Mouse (Mus musculus) subcutaneous adipose tissue, adult 2 months (tissue): ENCODE results near the gene Fbrs. TPM values are rescaled to one million over a fixed set of nuclear protein-coding genes. Genes with fewer than 3 reads are reported as not detected.

Source experiments
- polyA plus RNA-seq: library from polyadenylated mRNA; depleted of rRNA; stranded (reverse); fragments of >200 nt; gene quantifications from 2 replicates; pipeline ENCODE4 v1.2.3, GENCODE M21; 2012; ENCODE audit warnings: low replicate concordance; rRNA removed

Gene Fbrs
- polyA plus RNA-seq: 20.0 and 36.9 TPM in 2 replicates

GRCm38 (mm10) chr7:127478635-127479317 lies at the start of gene Fbrs:
Fbrs (plus strand) TSS chr7:127479199.

GRCm38 (mm10) chr7:127448521-127449300 lies 30.3 kb upstream of the Fbrs start, which contains the start of gene Zfp689:
Zfp689 (minus strand) TSS chr7:127449158.

GRCm38 (mm10) chr7:127459311-127459710 lies 19.7 kb upstream of the Fbrs start, which contains the start of gene Prr14:
Prr14 (plus strand) TSS chr7:127459611.

GRCm38 (mm10) chr7:127511808-127512230 lies 32.8 kb downstream of the Fbrs start, which contains the start of gene Srcap:
Srcap (plus strand) TSS chr7:127511983.

GRCm38 (mm10) chr7:127519284-127519683 lies 40.3 kb downstream of the Fbrs start, which contains the start of gene Gm42715:
Gm42715 (plus strand) TSS chr7:127519584.

Other genes starting within 250 kb of the Fbrs start
- gene Zfp553, start 246.1 kb upstream of the Fbrs start, polyA plus RNA-seq: 5.3 and 22.2 TPM in 2 replicates
- gene Sept1, start 246.1 kb upstream of the Fbrs start, polyA plus RNA-seq: 18.4 and 23.6 TPM in 2 replicates
- 43.2 and 112 TPM in 2 replicates for gene Zfp771, start 234.9 kb upstream of the Fbrs start, polyA plus RNA-seq
- 47.0 and 71.1 TPM in 2 replicates for gene Dctpp1, start 218.5 kb upstream of the Fbrs start, polyA plus RNA-seq
- 30.3 and 33.1 TPM in 2 replicates for gene Sephs2, start 205.1 kb upstream of the Fbrs start, polyA plus RNA-seq
- 5.0 and 11.6 TPM in 2 replicates for gene Itgal, start 182.9 kb upstream of the Fbrs start, polyA plus RNA-seq
- 24.9 and 37.2 TPM in 2 replicates for gene Zfp768, start 133.6 kb upstream of the Fbrs start, polyA plus RNA-seq
- gene Zfp747, start 103.1 kb upstream of the Fbrs start, polyA plus RNA-seq: 5.7 and 10.7 TPM in 2 replicates
- gene 9130019O22Rik, start 92.0 kb upstream of the Fbrs start, polyA plus RNA-seq: 2.8 and 5.8 TPM in 2 replicates
- 4.3 and 9.6 TPM in 2 replicates for gene E430018J23Rik, start 85.6 kb upstream of the Fbrs start, polyA plus RNA-seq
- gene Zfp764, start 72.4 kb upstream of the Fbrs start, polyA plus RNA-seq: 5.8 and 8.7 TPM in 2 replicates
- 17.0 and 24.9 TPM in 2 replicates for gene Zfp688, start 57.1 kb upstream of the Fbrs start, polyA plus RNA-seq
- 2.5 and 5.1 TPM in 2 replicates for gene Zfp689, start 30.0 kb upstream of the Fbrs start, polyA plus RNA-seq
- gene Prr14, start 19.6 kb upstream of the Fbrs start, polyA plus RNA-seq: 65.7 and 102 TPM in 2 replicates
- 10.6 and 30.1 TPM in 2 replicates for gene Srcap, start 32.8 kb downstream of the Fbrs start, polyA plus RNA-seq
- 14.3 and 19.8 TPM in 2 replicates for gene Gm42715, start 40.4 kb downstream of the Fbrs start, polyA plus RNA-seq
- gene Tmem265, start 82.2 kb downstream of the Fbrs start, polyA plus RNA-seq: not detected in 2 replicates
- gene Phkg2, start 94.1 kb downstream of the Fbrs start, polyA plus RNA-seq: 59.0 and 79.2 TPM in 2 replicates
- 7.2 and 7.9 TPM in 2 replicates for gene Ccdc189, start 109.4 kb downstream of the Fbrs start, polyA plus RNA-seq
- gene Rnf40, start 109.6 kb downstream of the Fbrs start, polyA plus RNA-seq: 26.1 and 45.6 TPM in 2 replicates
- gene Zfp629, start 136.6 kb downstream of the Fbrs start, polyA plus RNA-seq: 8.4 and 24.5 TPM in 2 replicates
- gene Bcl7c, start 229.7 kb downstream of the Fbrs start, polyA plus RNA-seq: 15.7 and 47.8 TPM in 2 replicates
- 7.2 and 19.4 TPM in 2 replicates for gene Ctf1, start 233.5 kb downstream of the Fbrs start, polyA plus RNA-seq